Mouse (Mus musculus) adipose tissue, adult 10 weeks (tissue): ENCODE data around the gene Krt222. TPM values are rescaled to one million over a fixed set of nuclear protein-coding genes. Genes with fewer than 3 reads are reported as not detected.

ENCODE experiments used
- polyA plus RNA-seq: library from polyadenylated mRNA; stranded (reverse); fragments of 350-450 nt; fragmentation: Illumina TruSeq; extraction: RNeasy Lipid Tissue Mini Kit (QIAGEN cat#74804); gene quantifications from one replicate; pipeline ENCODE4 v1.2.3, GENCODE M21; 2014; ENCODE audit warnings: low read depth, low replicate concordance

The Krt222 gene
- polyA plus RNA-seq = 0.97 TPM

DNA sequence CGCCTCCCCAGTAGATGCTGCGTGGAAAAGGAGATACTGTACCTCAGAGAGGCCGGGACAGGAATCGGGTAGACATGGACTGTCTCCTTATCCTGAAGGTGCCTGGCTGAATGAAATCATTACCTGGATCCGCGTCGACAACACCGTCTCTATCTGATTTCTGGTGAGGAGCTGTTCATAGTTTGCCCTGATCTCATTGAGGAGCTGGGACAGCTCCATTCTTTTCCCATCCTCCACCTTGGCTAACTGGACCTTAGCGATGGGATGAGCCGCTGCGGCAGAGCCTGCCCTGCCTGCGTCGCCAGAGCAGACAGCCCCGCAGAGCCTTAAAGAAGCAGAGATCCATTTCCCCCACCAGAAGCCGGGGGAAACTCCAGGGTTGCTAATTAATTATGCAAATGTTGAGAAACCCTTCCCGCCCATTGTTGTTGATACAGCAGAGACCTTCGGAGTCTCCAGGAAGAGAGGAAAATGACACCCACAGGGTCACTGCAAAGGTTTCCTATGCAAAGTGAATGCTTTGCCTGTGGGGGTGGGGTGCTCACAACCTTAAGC, at the start of gene Krt222:
Gene Krt222, minus strand, starts transcription at position 266 of the 555 bp plus-strand sequence.

DNA sequence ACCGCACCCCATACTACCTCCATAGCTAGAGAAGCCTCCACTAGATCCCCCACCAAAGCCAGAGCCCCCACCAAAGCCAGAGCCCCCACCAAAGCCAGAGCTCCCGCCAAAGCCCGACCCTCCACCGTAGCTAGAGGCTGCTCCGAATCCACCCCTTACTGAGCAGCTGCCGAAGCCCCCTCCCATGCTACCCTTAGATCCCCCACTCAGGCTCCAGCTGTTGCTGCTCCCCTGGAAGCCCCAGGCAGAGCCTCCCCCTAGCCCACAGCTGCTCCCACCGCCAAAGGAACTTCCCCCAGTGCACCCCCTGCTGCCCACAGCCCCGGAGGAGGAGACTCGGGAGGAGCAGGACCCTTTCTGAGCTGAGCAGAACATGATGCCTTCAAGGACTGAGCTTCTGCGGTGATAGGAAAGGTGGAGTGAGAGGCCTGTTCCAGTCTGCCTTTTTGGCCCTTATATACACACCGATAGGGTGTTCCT, 41.0 kb upstream of the Krt222 start, which contains the start of gene Krt24:
Gene Krt24, minus strand, starts transcription at position 430 of the 480 bp plus-strand sequence.

DNA sequence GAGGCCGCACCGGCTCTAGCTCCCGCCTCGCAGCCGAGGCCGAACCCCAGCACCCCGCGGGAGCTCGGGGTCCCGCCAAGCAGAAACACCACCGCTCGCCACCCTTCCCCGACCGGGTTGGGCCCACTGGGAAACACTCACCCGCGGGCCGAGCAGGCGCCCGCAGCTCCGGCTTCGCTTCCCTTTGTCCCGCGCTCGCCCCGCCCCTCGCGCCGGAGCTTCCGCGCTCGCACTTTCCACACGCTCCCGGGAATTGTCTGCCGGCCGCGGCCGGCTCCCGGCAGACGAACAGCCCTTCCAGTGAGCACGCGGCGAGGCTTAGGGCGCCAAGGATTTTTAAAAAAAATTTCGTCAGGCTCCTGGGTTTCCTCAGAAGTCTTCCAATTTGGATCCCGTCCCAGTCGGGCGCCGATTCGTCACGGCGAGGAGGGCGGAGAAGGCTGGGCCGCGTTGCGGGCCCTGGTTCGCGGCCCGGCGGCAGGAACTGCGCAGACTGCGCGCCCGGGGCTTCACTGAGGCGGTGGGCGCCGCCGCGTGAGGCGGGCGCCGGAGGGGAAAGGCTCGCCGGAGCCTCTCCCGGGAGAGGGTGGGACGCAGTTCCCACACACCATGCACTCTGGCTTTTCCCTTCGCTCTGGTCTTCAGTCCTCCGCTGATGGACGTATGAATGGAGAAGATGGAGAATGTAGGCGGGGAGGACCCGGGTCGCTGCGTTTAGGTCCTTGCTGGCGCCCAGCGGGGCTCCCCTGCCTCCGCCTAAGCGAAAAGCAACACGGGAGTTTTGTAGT, 13.4 kb downstream of the Krt222 start, which contains the start of gene Smarce1:
Gene Smarce1, minus strand, starts transcription at position 757 of the 788 bp plus-strand sequence.

Other genes starting within 250 kb of the Krt222 start
- gene Top2a, start 219.9 kb downstream of the Krt222 start, polyA plus RNA-seq = 5.5 TPM
- gene Igfbp4, start 202.8 kb downstream of the Krt222 start, polyA plus RNA-seq = 275 TPM
- 1.3 TPM for gene Tns4, start 154.8 kb downstream of the Krt222 start, polyA plus RNA-seq
- gene Ccr7, start 89.0 kb downstream of the Krt222 start, polyA plus RNA-seq = 0.94 TPM
- gene Smarce1, start 13.1 kb downstream of the Krt222 start, polyA plus RNA-seq = 80.5 TPM
- not detected for gene Krt24, start 41.2 kb upstream of the Krt222 start, polyA plus RNA-seq
- not detected for gene Krt25, start 78.9 kb upstream of the Krt222 start, polyA plus RNA-seq
- gene Krt26, start 93.9 kb upstream of the Krt222 start, polyA plus RNA-seq = not detected
- not detected for gene Krt27, start 107.0 kb upstream of the Krt222 start, polyA plus RNA-seq
- not detected for gene Krt28, start 130.8 kb upstream of the Krt222 start, polyA plus RNA-seq
- gene Krt10, start 145.3 kb upstream of the Krt222 start, polyA plus RNA-seq = 7.4 TPM
- gene Krt12, start 178.2 kb upstream of the Krt222 start, polyA plus RNA-seq = not detected
- gene Krt20, start 194.1 kb upstream of the Krt222 start, polyA plus RNA-seq = 0.77 TPM
- gene Krt23, start 249.1 kb upstream of the Krt222 start, polyA plus RNA-seq = 62.3 TPM